Mouse (Mus musculus): ENCODE measurements around the gene Gm34653.
"Not testable (repeated sequence)": the region's sequence is repeated elsewhere in the genome, so short reads cannot be mapped to it uniquely, and the experiment has no call there.

The Gm34653 gene

DNA sequence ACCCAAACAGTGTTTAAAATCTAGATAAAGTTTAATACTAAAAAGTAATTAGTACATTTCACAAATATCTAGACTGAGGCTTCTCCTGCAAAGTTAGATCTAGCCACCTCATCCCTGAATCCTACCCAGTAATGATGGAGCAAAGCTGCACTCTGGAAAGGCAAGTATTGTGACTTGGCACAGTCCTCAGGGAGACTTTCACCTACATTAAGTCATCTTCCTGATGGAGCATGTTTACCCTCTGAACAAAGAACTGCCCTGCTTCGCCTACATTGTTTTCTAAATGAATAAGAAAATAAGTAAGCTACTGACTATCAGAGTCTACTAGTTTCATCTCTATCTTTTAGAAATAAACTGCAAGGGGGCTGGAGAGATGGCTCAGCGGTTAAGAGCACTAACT lies 14.3 kb upstream of the Gm34653 start:
- no peak for DNase-seq (ENCODE audit: low spot score)

GRCm38 (mm10) chr2:34825827-34826459 lies 6.9 kb upstream of the Gm34653 start, which contains the start of gene Fbxw2:
Gene Fbxw2, minus strand, starts transcription at chr2:34826311.
- DNase-seq (ENCODE audit: low spot score), result peak; percentile 90

GRCm38 (mm10) chr2:34826460-34827231 lies 6.2 kb upstream of the Gm34653 start:
- peak; percentile 11 for DNase-seq (ENCODE audit: low spot score)

DNA sequence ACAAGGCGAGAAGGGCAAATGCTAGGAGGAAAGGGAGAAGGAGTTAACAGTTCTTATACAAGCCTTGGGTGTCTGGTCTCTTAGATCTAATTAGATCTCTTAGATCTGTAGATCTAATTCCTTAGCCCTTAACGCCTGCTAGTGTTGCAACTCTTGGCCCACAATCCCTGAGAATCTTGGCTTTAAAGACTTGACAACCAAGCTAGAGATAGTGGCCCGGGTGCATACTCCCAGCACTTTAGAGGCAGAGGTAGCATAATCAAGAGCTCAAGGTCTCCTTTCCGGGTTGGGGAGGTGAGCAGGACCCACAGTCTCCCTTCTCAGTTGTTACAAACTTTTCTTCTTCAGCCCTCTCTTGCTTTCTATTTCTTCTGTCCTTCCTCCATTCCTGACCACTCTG lies 5.2 kb upstream of the Gm34653 start:
- DNase-seq (ENCODE audit: low spot score), result no peak

- no peak for DNase-seq (ENCODE audit: low spot score)
Observed at GRCm38 (mm10) chr2:34828026-34828425, 4.8 kb upstream of the Gm34653 start.

DNA sequence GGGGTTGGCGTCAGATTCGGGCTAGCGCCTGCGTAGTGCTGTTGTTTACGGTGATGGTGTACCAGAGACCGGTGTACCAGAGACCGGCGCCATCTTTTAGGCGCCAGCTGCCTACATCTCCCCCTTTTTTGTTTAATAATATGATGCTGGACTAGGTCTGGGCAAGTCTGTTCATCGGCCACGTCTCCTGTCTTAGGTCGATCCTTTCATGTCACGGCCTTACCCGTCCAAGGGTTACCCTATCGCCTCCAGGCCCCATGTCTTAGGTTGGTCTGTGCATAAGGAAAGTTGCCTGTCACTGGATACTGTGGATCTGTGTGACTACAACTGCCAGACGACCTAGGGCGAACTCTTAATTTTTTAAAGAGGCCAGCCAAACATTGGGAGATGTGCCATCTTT lies 2.7 kb upstream of the Gm34653 start:
- not testable (repeated sequence) for DNase-seq (ENCODE audit: low spot score)

DNA sequence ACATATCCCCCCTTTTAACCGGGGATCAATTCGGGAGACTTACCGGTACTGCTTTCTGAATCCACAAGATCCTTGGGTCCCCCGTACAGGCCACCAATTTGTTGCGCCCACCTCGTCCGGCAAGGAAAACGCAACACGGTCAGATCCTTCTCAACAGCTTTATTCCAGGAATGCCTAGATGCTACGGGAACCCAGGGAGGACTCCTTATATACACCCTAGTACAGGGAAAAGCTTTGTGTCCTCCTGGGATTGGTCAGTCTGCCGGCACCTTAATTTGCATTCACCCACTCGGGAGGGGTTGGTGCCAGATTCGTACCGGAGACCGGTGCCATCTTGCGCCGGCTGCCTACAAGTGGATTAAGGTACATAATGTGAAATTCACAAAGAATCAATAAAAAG lies 817 bp downstream of the Gm34653 start:
- no peak for DNase-seq (ENCODE audit: low spot score)

GRCm38 (mm10) chr2:34835669-34836068 lies 2.9 kb downstream of the Gm34653 start:
- DNase-seq (ENCODE audit: low spot score), result no peak

DNA sequence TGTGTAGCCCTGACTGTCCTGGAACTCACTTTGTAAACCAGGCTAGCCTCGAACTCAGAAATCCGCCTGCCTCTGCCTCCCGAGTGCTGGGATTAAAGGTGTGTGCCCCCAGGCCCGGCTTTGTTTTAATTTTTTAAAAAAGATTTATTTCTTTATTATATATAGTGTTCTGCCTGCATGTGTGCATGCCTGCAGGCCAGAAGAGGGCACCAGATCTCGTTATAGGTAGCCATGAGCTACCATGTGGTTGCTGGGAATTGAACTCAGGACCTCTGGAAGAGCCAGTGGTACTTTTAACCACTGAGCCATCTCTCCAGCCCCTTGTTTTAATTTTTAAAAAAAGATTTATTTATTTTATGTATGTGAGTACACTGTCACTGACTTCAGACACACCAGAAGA lies 7.3 kb downstream of the Gm34653 start:
- DNase-seq (ENCODE audit: low spot score), result not testable (repeated sequence)

DNA sequence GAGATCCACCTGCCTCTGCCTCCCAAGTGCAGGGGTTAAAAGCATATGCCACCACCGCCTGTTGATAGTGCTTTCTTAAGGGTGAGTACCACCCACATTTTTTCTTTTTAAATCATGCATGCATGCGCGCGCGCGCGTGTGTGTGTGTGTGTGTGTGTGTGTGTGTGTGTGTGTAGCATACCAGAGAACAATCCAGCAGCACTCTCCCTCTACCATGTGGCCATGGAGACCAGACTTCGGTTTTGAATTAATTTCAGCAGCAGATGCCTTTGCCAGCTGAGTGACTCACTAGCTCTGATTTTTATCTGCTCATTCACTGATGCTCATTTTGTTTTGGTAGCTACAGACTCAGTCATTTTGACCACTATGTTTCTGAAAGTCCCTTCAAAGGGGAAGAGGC lies 8.9 kb downstream of the Gm34653 start:
- DNase-seq (ENCODE audit: low spot score), result no peak

GRCm38 (mm10) chr2:34843211-34843939 lies 10.6 kb downstream of the Gm34653 start:
- no peak for DNase-seq (ENCODE audit: low spot score)

- DNase-seq (ENCODE audit: low spot score), result no peak
Observed at GRCm38 (mm10) chr2:34847702-34848101, 14.9 kb downstream of the Gm34653 start.

DNA sequence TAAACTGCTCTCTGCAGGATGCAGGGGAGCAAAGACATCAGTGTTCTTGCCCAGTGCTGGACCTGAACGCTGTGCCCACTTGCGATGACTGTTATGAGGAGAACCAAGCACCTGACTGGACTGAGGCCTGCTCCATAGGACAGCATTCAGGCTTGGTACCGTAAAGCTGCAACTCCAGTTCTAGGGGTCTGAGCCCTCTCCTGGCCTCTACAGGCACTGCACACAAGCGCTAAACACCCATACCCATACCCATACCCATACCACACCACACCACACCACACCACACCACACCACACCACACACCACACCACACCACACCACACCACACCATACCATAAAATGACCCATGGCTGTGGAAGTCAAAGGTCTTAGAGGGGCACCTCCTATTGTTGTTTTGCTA lies 22.5 kb downstream of the Gm34653 start:
- no peak for DNase-seq (ENCODE audit: low spot score)

- no peak for DNase-seq (ENCODE audit: low spot score)
Observed at GRCm38 (mm10) chr2:34857728-34858127, 24.9 kb downstream of the Gm34653 start.

GRCm38 (mm10) chr2:34869680-34870079 lies 36.9 kb downstream of the Gm34653 start:
- DNase-seq (ENCODE audit: low spot score), result no peak

- DNase-seq (ENCODE audit: low spot score), result peak; percentile 84
Observed at GRCm38 (mm10) chr2:34870520-34871474, 38.0 kb downstream of the Gm34653 start.

GRCm38 (mm10) chr2:34874271-34874670 lies 41.5 kb downstream of the Gm34653 start, which contains the start of gene Cutal:
Gene Cutal, plus strand, starts transcription at chr2:34874396.
- DNase-seq (ENCODE audit: low spot score), result peak; percentile 25

DNA sequence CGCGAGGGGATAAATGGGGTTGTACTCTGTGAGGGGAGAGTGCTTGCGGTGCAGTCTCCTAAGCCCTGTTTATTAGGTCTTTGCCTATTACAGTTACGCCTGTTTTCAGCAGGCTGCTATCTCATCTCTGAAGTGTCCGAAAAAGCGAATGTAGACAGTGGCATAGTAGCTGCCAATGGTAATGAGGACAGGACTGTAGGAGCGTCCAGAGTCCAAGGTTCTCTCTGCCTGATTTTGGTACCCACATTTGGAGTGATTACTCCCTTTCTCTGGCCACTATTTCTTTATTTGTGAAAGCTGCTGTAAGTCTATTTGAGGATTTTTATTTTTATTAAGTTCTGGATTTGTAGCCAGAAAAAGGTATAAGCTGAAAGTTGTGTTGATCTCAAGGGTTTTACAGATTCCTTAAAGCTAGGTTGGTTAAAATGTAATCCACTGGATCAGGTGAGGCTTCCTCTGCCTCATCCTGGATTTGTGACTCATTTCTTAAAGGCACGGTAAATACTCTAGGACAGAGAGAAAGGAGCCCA lies 42.1 kb downstream of the Gm34653 start, which contains the start of gene Psmd5:
Psmd5 (minus strand) TSS at position 153 of the 530 bp plus-strand sequence.
- DNase-seq (ENCODE audit: low spot score), result no peak

DNA sequence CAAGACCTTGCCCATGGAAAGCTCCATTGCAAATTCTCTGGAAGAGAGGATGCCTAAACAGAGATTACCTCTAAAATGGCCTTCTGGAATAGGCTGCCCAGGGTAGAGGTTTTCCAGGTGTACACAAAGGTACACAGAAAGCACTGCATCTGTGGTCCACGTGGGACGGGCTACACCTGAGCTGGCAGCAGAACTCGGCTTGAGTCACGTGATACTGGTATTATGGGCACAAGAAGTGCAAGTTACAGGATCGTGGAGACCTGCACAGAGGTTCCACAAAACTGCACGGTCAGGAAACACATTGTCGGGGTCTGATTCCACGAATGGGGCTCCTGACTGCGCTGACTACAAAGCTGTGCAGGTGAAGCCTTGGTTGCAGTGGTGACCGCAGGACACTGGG lies 47.2 kb downstream of the Gm34653 start:
- DNase-seq (ENCODE audit: low spot score), result no peak

DNA sequence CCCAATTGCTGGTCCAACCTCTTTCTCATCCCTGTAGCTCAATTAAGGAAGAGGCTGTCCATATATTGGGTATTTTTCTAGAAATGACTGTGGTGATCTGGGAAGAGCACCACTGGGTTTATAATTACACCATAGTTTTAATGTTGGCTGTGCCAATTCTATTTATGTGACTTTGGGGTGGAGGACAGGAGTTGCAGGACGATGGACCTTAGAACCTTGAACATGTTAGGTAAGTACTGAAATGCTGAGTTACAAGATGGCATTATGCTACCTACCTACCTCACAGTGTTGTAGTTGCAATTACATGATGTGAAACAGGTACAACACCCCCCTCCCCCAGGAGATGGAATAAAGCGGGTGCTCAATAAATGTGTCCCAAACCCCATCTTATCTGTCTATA lies 50.0 kb downstream of the Gm34653 start:
- DNase-seq (ENCODE audit: low spot score), result no peak

DNA sequence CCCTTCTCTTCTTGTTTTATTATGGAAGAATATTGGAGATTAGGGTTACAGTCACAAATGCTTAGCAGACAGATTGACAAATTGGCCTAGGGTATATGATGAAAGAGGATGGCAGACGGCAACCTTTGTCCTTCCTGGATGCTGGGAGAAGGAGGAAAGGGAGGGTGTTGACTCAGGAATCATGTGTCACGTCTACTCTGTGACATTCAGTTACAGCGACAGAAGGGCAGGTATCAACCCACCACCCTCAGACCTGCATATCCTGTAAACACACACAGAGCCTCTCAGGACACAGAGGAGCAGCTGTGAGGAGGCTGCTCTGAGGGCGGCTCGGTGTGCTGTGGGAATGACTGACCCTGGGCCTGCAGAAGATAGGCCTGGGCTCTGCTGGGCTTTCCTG lies 50.4 kb downstream of the Gm34653 start:
- no peak for DNase-seq (ENCODE audit: low spot score)
